Mouse (Mus musculus): ENCODE measurements around the gene Cdkl4. TPM values are rescaled to one million over a fixed set of nuclear protein-coding genes. Genes with fewer than 3 reads are reported as not detected.

The Cdkl4 gene
- polyA plus RNA-seq, 1 experiment from 2014 or later, result 2.0 TPM

GRCm38 (mm10) chr17:80562792-80563191 is 14.8 kb downstream of the Cdkl4 start:
- Histone ChIP-seq H3K4me2 (replicated peaks) (no peak overlapping the region), H3K9me3 (0 out of 2 replicates have a peak, but pooled peaks cover 4% of the 10 kb centered on the region), H3K27ac (replicated peaks) (no peak overlapping the region), H3K27me3 (no peaks in the 10 kb centered on the region), H3K36me3 (peaks cover 12% of the 10 kb centered on the region), H3K9ac (replicated peaks) (no peak overlapping the region), H3K4me1 (no peaks in the 10 kb centered on the region), H3K4me3 (no peak overlapping the region)
- WGBS, result 70% methylated on average over 5 of the region's 5 CpGs
- no peak for ATAC-seq (ENCODE audit: low FRiP score, low read depth)

GRCm38 (mm10) chr17:80560669-80561401 is 16.8 kb downstream of the Cdkl4 start:
- Histone ChIP-seq H3K27me3 (no peaks in the 10 kb centered on the region), H3K4me2 (replicated peaks) (no peak overlapping the region), H3K4me3 (no peak overlapping the region), H3K36me3 (peaks cover 12% of the 10 kb centered on the region), H3K27ac (replicated peaks) (no peak overlapping the region), H3K4me1 (no peaks in the 10 kb centered on the region), H3K9me3 (0 out of 2 replicates have a peak, but pooled peaks cover 4% of the 10 kb centered on the region), H3K9ac (replicated peaks) (no peak overlapping the region)
- WGBS, result 24% methylated on average over 12 of the region's 12 CpGs
- peak; percentile 62; the same call in 1 of the 2 replicates for ATAC-seq (ENCODE audit: low FRiP score, low read depth)

- Histone ChIP-seq H3K9me3 (no peaks in the 10 kb centered on the region), H3K4me1 (no peaks in the 10 kb centered on the region), H3K27ac (replicated peaks) (no peak overlapping the region), H3K9ac (replicated peaks) (no peak overlapping the region), H3K36me3 (peaks cover 7% of the 10 kb centered on the region; the same call in 1 of the 2 replicates), H3K4me3 (no peak overlapping the region), H3K27me3 (no peaks in the 10 kb centered on the region), H3K4me2 (replicated peaks) (no peak overlapping the region)
- WGBS, result 92% methylated on average over 4 of the region's 4 CpGs
- no peak for ATAC-seq (ENCODE audit: low FRiP score, low read depth)
These were observed 17.9 kb downstream of the Cdkl4 start for GRCm38 (mm10) chr17:80559745-80560144.

GRCm38 (mm10) chr17:80559050-80559449 is 18.6 kb downstream of the Cdkl4 start:
- H3K9ac ChIP-seq (replicated peaks), result no peak overlapping the region
- WGBS, result 37% methylated on average over 11 of the region's 11 CpGs
- H3K27ac ChIP-seq (replicated peaks), result no peak overlapping the region
- no peaks in the 10 kb centered on the region for H3K27me3 ChIP-seq
- H3K4me3 ChIP-seq, result no peak overlapping the region
- ATAC-seq (ENCODE audit: low FRiP score, low read depth), result no peak
- no peaks in the 10 kb centered on the region for H3K9me3 ChIP-seq
- no peak overlapping the region for H3K4me2 ChIP-seq (replicated peaks)
- peaks cover 1% of the 10 kb centered on the region; the same call in 1 of the 2 replicates for H3K4me1 ChIP-seq
- H3K36me3 ChIP-seq, result peaks cover 4% of the 10 kb centered on the region; the same call in 1 of the 2 replicates

- WGBS, result 76% methylated on average over 14 of the region's 14 CpGs
- Histone ChIP-seq H3K36me3 (peaks cover under 1% of the 10 kb centered on the region; the same call in 1 of the 2 replicates), H3K4me3 (no peak overlapping the region), H3K9ac (replicated peaks) (no peak overlapping the region), H3K9me3 (no peaks in the 10 kb centered on the region), H3K27me3 (no peaks in the 10 kb centered on the region), H3K27ac (replicated peaks) (no peak overlapping the region), H3K4me1 (peaks cover 4% of the 10 kb centered on the region; the same call in 1 of the 2 replicates), H3K4me2 (replicated peaks) (no peak overlapping the region)
- ATAC-seq (ENCODE audit: low FRiP score, low read depth), result no peak
These were observed 19.0 kb downstream of the Cdkl4 start for GRCm38 (mm10) chr17:80558583-80558982.

- Histone ChIP-seq H3K36me3 (no peaks in the 10 kb centered on the region), H3K4me3 (no peak overlapping the region), H3K9me3 (no peaks in the 10 kb centered on the region), H3K27ac (replicated peaks) (no peak overlapping the region), H3K27me3 (no peaks in the 10 kb centered on the region), H3K9ac (replicated peaks) (no peak overlapping the region), H3K4me1 (peaks cover 4% of the 10 kb centered on the region; the same call in 1 of the 2 replicates), H3K4me2 (replicated peaks) (no peak overlapping the region)
- whole genome bisulfite sequencing, result 97% methylated on average over 5 of the region's 5 CpGs
- ATAC-seq (ENCODE audit: low FRiP score, low read depth), result no peak
These were observed 20.2 kb downstream of the Cdkl4 start for GRCm38 (mm10) chr17:80557461-80557860.

GRCm38 (mm10) chr17:80553318-80554270 is 24.0 kb downstream of the Cdkl4 start:
- Histone ChIP-seq H3K9me3 (no peaks in the 10 kb centered on the region), H3K4me1 (peaks cover 4% of the 10 kb centered on the region; the same call in 1 of the 2 replicates), H3K9ac (replicated peaks) (peak overlapping the region; percentile 73), H3K27ac (replicated peaks) (peak overlapping the region; percentile 84), H3K36me3 (no peaks in the 10 kb centered on the region), H3K4me2 (replicated peaks) (peak overlapping the region; percentile 64), H3K4me3 (peak overlapping the region; percentile 67), H3K27me3 (no peaks in the 10 kb centered on the region)
- WGBS, result 3% methylated on average over 35 of the region's 35 CpGs
- ATAC-seq (ENCODE audit: low FRiP score, low read depth), result peak; percentile 85

GRCm38 (mm10) chr17:80552653-80553052 is 25.0 kb downstream of the Cdkl4 start:
- WGBS, result 90% methylated on average over 4 of the region's 4 CpGs
- no peak for ATAC-seq (ENCODE audit: low FRiP score, low read depth)
- Histone ChIP-seq H3K4me3 (no peak overlapping the region), H3K9me3 (no peaks in the 10 kb centered on the region), H3K27ac (replicated peaks) (no peak overlapping the region), H3K4me2 (replicated peaks) (no peak overlapping the region), H3K4me1 (peaks cover 4% of the 10 kb centered on the region; the same call in 1 of the 2 replicates), H3K36me3 (no peaks in the 10 kb centered on the region), H3K27me3 (no peaks in the 10 kb centered on the region), H3K9ac (replicated peaks) (no peak overlapping the region)

- no peak overlapping the region for H3K27ac ChIP-seq (replicated peaks)
- no peaks in the 10 kb centered on the region for H3K36me3 ChIP-seq
- peaks cover 4% of the 10 kb centered on the region; the same call in 1 of the 2 replicates for H3K4me1 ChIP-seq
- H3K4me3 ChIP-seq, result no peak overlapping the region
- no peak overlapping the region for H3K4me2 ChIP-seq (replicated peaks)
- no peaks in the 10 kb centered on the region for H3K9me3 ChIP-seq
- ATAC-seq (ENCODE audit: low FRiP score, low read depth), result no peak
- H3K9ac ChIP-seq (replicated peaks), result no peak overlapping the region
- WGBS, result 85% methylated on average over 15 of the region's 15 CpGs
- H3K27me3 ChIP-seq, result no peaks in the 10 kb centered on the region
These were observed 26.6 kb downstream of the Cdkl4 start for GRCm38 (mm10) chr17:80550981-80551380.

- Histone ChIP-seq H3K4me1 (no peaks in the 10 kb centered on the region), H3K36me3 (no peaks in the 10 kb centered on the region), H3K4me2 (replicated peaks) (no peak overlapping the region), H3K9ac (replicated peaks) (no peak overlapping the region), H3K9me3 (no peaks in the 10 kb centered on the region), H3K27ac (replicated peaks) (no peak overlapping the region), H3K4me3 (no peak overlapping the region), H3K27me3 (no peaks in the 10 kb centered on the region)
- ATAC-seq (ENCODE audit: low FRiP score, low read depth), result no peak
- 92% methylated on average over 2 of the region's 2 CpGs for whole genome bisulfite sequencing
These were observed 30.8 kb downstream of the Cdkl4 start for GRCm38 (mm10) chr17:80546846-80547245.

- Histone ChIP-seq H3K27ac (replicated peaks) (no peak overlapping the region), H3K9ac (replicated peaks) (no peak overlapping the region), H3K27me3 (no peaks in the 10 kb centered on the region), H3K4me1 (no peaks in the 10 kb centered on the region), H3K9me3 (no peaks in the 10 kb centered on the region), H3K36me3 (no peaks in the 10 kb centered on the region), H3K4me3 (no peak overlapping the region), H3K4me2 (replicated peaks) (no peak overlapping the region)
- 90% methylated on average over 8 of the region's 8 CpGs for WGBS
- no peak for ATAC-seq (ENCODE audit: low FRiP score, low read depth)
These were observed 31.4 kb downstream of the Cdkl4 start for GRCm38 (mm10) chr17:80546227-80546626.

GRCm38 (mm10) chr17:80543646-80544045 is 34.0 kb downstream of the Cdkl4 start:
- Histone ChIP-seq H3K4me2 (replicated peaks) (no peak overlapping the region), H3K4me1 (no peaks in the 10 kb centered on the region), H3K27ac (replicated peaks) (no peak overlapping the region), H3K4me3 (no peak overlapping the region), H3K9ac (replicated peaks) (no peak overlapping the region), H3K27me3 (no peaks in the 10 kb centered on the region), H3K36me3 (no peaks in the 10 kb centered on the region), H3K9me3 (no peaks in the 10 kb centered on the region)
- WGBS, result 91% methylated on average over 20 of the region's 20 CpGs
- ATAC-seq (ENCODE audit: low FRiP score, low read depth), result no peak
